Mouse (Mus musculus): ENCODE results near the gene Atg16l1. TPM values are rescaled to one million over a fixed set of nuclear protein-coding genes. Genes with fewer than 3 reads are reported as not detected.

Gene Atg16l1
- polyA plus RNA-seq, 1 experiment = 12.3 TPM

DNA sequence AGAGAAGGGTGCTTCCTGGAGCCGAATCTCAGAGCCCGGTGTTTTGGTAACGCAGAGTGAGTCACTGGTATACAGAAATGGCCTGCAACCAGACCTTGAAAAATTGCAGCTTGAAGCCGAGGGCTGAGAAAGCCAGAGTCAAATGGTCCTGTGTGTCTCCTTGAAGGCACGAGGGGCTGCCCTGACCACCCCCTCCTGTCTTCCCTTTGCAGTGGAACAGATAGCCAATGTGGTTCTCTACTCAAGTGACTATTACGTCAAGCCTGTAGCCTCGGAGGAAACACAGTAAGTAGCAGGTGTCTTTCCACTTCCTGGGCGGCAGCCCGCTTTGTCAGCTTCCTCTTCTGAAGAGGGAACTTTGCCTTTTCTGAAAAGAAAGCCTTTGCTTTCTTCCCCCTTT lies 72.5 kb downstream of the Atg16l1 start:
- no peak for TF ChIP-seq POLR2A (IDR thresholded peaks at IDR 0.05; ENCODE audit: low read depth, low read length)
- no peak for TF ChIP-seq CTCF (IDR thresholded peaks at IDR 0.05; ENCODE audit: extremely low read depth, insufficient read length, insufficient replicate concordance, low read depth, low read length)
- Histone ChIP-seq H3K27me3 (ENCODE audit: control insufficient read depth, insufficient read depth, low read length) (no peaks in the 10 kb centered on the region), H3K4me1 (ENCODE audit: control insufficient read depth, insufficient read depth, insufficient read length, low read length) (no peaks in the 10 kb centered on the region; the same call in 1 of the 2 replicates), H3K27ac (ENCODE audit: insufficient read depth, low read depth, low read length) (peak overlapping the region; percentile 79), H3K4me3 (ENCODE audit: low read depth, low read length) (no peak overlapping the region), H3K36me3 (ENCODE audit: control insufficient read depth, insufficient read depth, low read length) (no peaks in the 10 kb centered on the region)
- WGBS = 67% methylated on average over 9 of the region's 9 CpGs

GRCm38 (mm10) chr1:87828926-87829580 lies 73.4 kb downstream of the Atg16l1 start:
- Histone ChIP-seq H3K36me3 (ENCODE audit: control insufficient read depth, insufficient read depth, low read length) (no peaks in the 10 kb centered on the region), H3K27ac (ENCODE audit: insufficient read depth, low read depth, low read length) (peak overlapping the region; percentile 85), H3K4me1 (ENCODE audit: control insufficient read depth, insufficient read depth, insufficient read length, low read length) (no peaks in the 10 kb centered on the region; the same call in 1 of the 2 replicates), H3K27me3 (ENCODE audit: control insufficient read depth, insufficient read depth, low read length) (no peaks in the 10 kb centered on the region), H3K4me3 (ENCODE audit: low read depth, low read length) (no peak overlapping the region)
- 43% methylated on average over 7 of the region's 7 CpGs for WGBS
- no peak for TF ChIP-seq POLR2A (IDR thresholded peaks at IDR 0.05; ENCODE audit: low read depth, low read length)
- TF ChIP-seq CTCF (IDR thresholded peaks at IDR 0.05; ENCODE audit: extremely low read depth, insufficient read length, insufficient replicate concordance, low read depth, low read length) = no peak

GRCm38 (mm10) chr1:87829621-87830211 lies 74.0 kb downstream of the Atg16l1 start:
- no peaks in the 10 kb centered on the region for H3K27me3 ChIP-seq (ENCODE audit: control insufficient read depth, insufficient read depth, low read length)
- no peak for TF ChIP-seq POLR2A (IDR thresholded peaks at IDR 0.05; ENCODE audit: low read depth, low read length)
- no peak for TF ChIP-seq CTCF (IDR thresholded peaks at IDR 0.05; ENCODE audit: extremely low read depth, insufficient read length, insufficient replicate concordance, low read depth, low read length)
- WGBS = 44% methylated on average over 6 of the region's 6 CpGs
- H3K4me3 ChIP-seq (ENCODE audit: low read depth, low read length) = no peak overlapping the region
- H3K27ac ChIP-seq (ENCODE audit: insufficient read depth, low read depth, low read length) = peak overlapping the region; percentile 85
- H3K4me1 ChIP-seq (ENCODE audit: control insufficient read depth, insufficient read depth, insufficient read length, low read length) = no peaks in the 10 kb centered on the region; the same call in 1 of the 2 replicates
- no peaks in the 10 kb centered on the region for H3K36me3 ChIP-seq (ENCODE audit: control insufficient read depth, insufficient read depth, low read length)

DNA sequence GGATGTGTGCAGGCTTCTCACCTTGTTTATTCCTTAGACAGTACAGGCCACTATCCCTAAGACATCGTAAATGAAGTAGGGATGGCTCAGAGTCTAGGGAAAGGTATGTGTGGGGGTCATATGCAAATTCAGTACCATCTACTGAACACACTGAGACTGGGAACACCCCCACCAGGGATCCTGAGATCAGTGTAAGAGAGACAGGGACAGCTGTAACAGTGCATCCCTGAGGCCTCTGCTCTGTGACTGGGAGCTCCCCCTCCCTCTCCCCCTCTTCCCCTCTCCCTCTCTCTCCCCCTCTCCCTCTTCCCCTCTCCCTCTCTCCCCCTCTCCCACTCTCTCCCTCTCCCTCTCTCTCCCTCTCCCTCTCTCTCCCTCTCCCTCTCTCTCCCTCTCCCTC lies 80.8 kb downstream of the Atg16l1 start:
- H3K27ac ChIP-seq (ENCODE audit: insufficient read depth, low read depth, low read length) = no peak overlapping the region
- no peaks in the 10 kb centered on the region for H3K36me3 ChIP-seq (ENCODE audit: control insufficient read depth, insufficient read depth, low read length)
- H3K4me1 ChIP-seq (ENCODE audit: control insufficient read depth, insufficient read depth, insufficient read length, low read length) = no peaks in the 10 kb centered on the region
- no peak overlapping the region for H3K4me3 ChIP-seq (ENCODE audit: low read depth, low read length)
- H3K27me3 ChIP-seq (ENCODE audit: control insufficient read depth, insufficient read depth, low read length) = no peaks in the 10 kb centered on the region
- WGBS = 83% methylated on average over 1 of the region's 1 CpGs
- no peak for TF ChIP-seq CTCF (IDR thresholded peaks at IDR 0.05; ENCODE audit: extremely low read depth, insufficient read length, insufficient replicate concordance, low read depth, low read length)
- no peak for TF ChIP-seq POLR2A (IDR thresholded peaks at IDR 0.05; ENCODE audit: low read depth, low read length)

DNA sequence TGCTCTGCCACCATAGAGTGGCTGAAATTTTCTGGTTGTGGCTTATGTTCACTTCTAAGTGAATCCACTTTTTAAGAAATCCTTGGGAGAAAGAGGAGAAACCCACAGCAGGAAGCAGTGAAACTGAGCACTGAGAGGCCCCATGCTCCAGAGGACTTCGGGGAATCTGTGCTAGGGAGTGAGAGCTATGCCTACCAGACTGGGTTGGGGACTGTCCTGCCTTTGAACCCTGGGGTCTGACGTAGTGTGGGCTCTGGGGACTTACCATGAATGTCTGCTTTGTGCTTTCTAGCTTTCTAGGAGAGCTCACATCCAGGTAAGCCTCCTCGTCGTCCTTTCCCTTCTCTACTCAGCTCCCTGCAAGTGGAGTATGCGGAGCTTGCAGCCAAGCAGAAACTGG lies 81.3 kb downstream of the Atg16l1 start:
- TF ChIP-seq POLR2A (IDR thresholded peaks at IDR 0.05; ENCODE audit: low read depth, low read length) = no peak
- TF ChIP-seq CTCF (IDR thresholded peaks at IDR 0.05; ENCODE audit: extremely low read depth, insufficient read length, insufficient replicate concordance, low read depth, low read length) = no peak
- H3K27me3 ChIP-seq (ENCODE audit: control insufficient read depth, insufficient read depth, low read length) = no peaks in the 10 kb centered on the region
- no peak overlapping the region for H3K4me3 ChIP-seq (ENCODE audit: low read depth, low read length)
- H3K36me3 ChIP-seq (ENCODE audit: control insufficient read depth, insufficient read depth, low read length) = no peaks in the 10 kb centered on the region
- H3K27ac ChIP-seq (ENCODE audit: insufficient read depth, low read depth, low read length) = no peak overlapping the region
- no peaks in the 10 kb centered on the region for H3K4me1 ChIP-seq (ENCODE audit: control insufficient read depth, insufficient read depth, insufficient read length, low read length)
- WGBS = 68% methylated on average over 5 of the region's 5 CpGs

DNA sequence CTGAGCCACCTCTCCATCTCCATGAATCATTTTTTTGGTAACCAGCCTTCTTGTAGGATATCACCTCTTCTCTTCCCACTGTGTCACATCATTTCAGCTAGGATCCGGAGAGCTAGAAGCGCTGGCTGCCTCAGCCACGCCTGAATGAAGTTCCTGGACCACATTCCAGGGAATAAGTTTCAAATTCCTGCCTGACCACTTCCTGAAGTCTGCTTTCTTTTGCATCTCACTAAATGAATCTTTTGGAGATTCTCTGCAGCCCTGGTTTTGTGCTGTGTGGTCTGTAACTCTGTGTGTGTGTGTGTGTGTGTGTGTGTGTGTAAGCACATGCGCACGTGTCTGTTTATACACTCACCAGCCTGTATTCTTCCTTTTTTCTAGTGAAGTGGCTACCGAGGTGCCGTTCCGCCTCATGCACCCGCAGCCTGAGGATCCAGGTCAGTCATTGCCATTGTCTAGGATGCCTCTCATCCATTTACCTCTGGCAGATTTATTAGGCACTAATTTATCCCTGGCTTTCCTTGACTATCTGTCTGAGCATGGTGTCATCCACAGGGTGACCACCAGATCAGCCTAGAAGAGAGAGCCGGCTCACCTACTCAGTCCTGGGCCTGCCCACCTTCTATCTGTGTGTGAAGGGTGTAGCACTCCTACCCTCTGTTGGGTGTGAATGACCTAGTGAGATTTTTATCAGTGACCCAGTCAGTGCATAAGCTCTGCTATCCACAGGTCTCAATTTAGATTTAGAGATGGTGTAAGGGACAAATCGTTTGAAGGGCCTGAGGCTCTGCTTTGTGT lies 84.9 kb downstream of the Atg16l1 start:
- no peak overlapping the region for H3K4me3 ChIP-seq (ENCODE audit: low read depth, low read length)
- 60% methylated on average over 11 of the region's 11 CpGs for WGBS
- no peak overlapping the region for H3K27ac ChIP-seq (ENCODE audit: insufficient read depth, low read depth, low read length)
- no peaks in the 10 kb centered on the region for H3K27me3 ChIP-seq (ENCODE audit: control insufficient read depth, insufficient read depth, low read length)
- TF ChIP-seq POLR2A (IDR thresholded peaks at IDR 0.05; ENCODE audit: low read depth, low read length) (no peak), CTCF (IDR thresholded peaks at IDR 0.05; ENCODE audit: extremely low read depth, insufficient read length, insufficient replicate concordance, low read depth, low read length) (no peak)
- no peaks in the 10 kb centered on the region for H3K4me1 ChIP-seq (ENCODE audit: control insufficient read depth, insufficient read depth, insufficient read length, low read length)
- no peaks in the 10 kb centered on the region for H3K36me3 ChIP-seq (ENCODE audit: control insufficient read depth, insufficient read depth, low read length)

Other genes starting within 250 kb of the Atg16l1 start
- gene Neu2, start 246.0 kb upstream of the Atg16l1 start, polyA plus RNA-seq (2012; rRNA removed) = 1.1 and 2.1 TPM in 2 replicates
- 8.1 and 24.1 TPM in 2 replicates for gene Ngef, start 182.0 kb upstream of the Atg16l1 start, polyA plus RNA-seq (2012; rRNA removed)
- 24.6 and 36.0 TPM in 2 replicates for gene Inpp5d, start 135.6 kb upstream of the Atg16l1 start, polyA plus RNA-seq (2012; rRNA removed)
- gene Sag, start 47.8 kb downstream of the Atg16l1 start, polyA plus RNA-seq (2012; rRNA removed) = 0.05 and 0.16 TPM in 2 replicates
- 21.5 and 47.1 TPM in 2 replicates for gene Dgkd, start 97.4 kb downstream of the Atg16l1 start, polyA plus RNA-seq (2012; rRNA removed)

Measured in small intestine, adult 2 months (tissue).